Mouse (Mus musculus) adrenal gland, postnatal 36 days (tissue): ENCODE results near the gene Dmrt3. TPM values are rescaled to one million over a fixed set of nuclear protein-coding genes. Genes with fewer than 3 reads are reported as not detected.

Experiments used
- DNase-seq, 2 experiments: peaks; one replicate each; pipeline ENCODE4 v3.0.0; 2021; ENCODE audit warnings: mixed read lengths in 1 of 2
- long read RNA-seq, 2 experiments: library from polyadenylated mRNA; stranded (forward); transcript quantifications; one replicate each; pipeline ENCODE4 v2.0.0; 2021; ENCODE audit warnings: borderline sequencing depth in 2 of 2
- total RNA-seq, 2 experiments: library from RNA; stranded (reverse); gene quantifications; 2 replicates each; pipeline ENCODE4 v1.2.3; 2021

The Dmrt3 gene
- not detected for total RNA-seq
- long read RNA-seq, experiment 1 = 0 reads
- long read RNA-seq, experiment 2 = 0 reads

DNA sequence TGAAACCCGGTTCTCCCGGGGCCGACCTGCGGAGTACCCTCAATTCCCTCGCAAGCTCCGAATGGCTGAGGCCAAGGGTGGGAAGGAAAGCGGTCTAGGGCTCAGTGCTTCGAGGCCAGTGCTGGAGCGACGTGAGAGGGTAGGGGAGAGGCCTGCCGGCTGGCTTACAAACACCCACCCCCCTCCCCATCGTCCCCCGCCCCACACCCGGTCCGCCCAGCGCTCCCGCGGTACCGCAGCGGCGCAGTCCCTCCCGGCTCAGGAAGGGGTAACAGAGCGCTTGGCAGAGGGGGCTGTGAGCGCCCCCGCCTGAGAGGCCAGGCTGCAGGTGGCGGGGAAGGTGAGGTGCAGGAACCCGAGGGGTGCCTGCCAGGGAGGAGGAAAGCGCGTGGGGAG, at the start of gene Dmrt3:
Dmrt3 (plus strand) TSS at position 287 of the 396 bp plus-strand sequence.
- no peak for DNase-seq

DNA sequence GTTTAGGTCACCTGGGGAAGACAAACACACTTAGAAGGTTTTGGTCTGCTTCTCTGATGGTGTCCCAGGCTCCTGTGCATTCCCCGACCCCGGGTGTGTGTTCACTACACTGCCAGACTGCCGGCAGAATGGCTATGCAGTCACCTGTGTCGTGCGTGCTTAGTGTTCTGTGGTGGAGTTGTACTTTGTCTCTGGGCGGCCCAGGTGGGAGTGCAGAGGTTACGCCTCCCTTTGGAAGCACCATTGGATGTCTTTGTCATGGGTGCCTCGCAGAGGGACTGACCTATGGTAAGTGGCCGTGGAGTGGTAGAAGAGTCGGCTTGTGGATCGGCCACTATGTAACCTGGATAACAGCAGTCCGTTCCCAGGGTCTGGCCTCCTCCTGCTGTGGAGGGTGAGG, 45.7 kb upstream of the Dmrt3 start:
- DNase-seq = no peak

DNA sequence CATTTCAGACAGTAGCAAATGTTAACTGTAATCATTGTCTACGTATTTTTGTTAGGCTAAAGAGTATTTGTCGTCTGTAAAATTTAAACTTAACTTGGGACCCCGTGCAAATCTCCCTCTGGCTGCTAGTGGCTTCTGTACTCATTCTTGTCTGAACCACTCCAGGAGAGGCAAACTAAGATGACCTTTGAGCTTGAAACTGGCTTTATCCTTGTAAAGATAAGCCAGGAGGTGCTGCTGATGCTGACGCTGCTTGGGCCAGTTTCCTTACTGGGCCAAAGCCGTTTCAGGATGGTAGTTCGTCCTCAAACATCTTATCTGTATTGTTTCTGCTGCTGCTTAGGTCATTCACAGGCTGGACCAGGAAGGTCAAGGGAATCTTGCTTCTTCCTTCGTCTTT, 40.3 kb upstream of the Dmrt3 start:
- DNase-seq = no peak

DNA sequence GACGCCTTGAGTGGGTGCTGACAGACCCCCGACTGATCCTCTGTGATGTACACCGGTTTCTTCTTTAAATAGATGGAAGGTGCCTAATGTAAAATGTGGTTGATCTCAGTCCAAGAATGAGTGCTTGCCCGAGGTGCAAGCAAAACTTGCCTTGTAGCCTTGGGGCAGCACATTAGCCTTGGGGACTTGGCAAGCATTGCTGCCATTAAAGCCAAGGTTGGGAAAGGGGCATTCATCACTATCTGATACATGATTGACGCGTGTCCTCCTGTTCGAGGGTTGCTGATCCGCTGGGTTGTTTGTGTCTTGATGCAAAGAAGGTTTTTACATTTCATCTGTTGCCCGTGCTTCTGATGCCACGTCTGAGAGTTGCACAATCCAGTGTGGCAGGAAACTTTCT, 35.7 kb upstream of the Dmrt3 start:
- peak; percentile 30 to 64 for DNase-seq

DNA sequence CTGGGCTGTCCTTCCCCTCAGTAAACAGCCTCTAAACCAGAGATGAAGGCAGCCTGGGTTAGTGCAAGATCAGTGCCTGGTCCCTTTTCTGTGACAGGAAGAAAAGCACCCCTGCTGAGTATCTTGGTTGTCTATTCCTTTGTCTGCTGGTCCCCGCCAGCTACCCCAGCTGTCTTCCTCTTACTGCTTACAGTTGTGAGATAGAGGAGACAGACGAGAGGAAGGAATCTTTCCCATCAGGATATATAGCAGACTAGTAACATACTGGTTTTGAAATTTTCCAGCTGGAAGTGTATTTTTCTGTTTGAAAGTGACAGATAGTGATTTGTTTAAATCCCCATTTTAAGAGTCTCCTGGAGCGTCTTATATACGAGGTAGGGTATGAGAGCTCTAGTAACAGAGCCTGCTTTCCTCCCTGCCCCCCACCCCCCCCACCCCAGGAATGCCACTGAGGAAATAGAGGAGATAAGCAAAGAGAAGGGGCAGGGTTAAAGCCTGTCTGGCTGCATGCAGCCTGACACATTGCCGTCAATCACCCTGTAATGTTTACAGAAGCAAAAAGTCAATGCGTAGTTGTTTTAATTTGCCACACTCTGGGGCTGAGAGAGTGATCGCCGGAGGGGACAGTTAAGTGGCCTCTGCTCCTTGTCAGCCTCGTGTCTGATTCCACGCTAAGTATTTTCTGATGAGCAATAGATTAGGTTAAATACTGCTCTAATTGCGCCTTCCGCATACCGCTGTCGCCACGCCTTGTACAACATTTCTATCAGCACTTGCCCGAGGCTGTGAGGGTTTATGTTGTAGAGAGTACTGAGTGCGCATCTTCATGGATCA, 34.9 kb upstream of the Dmrt3 start:
- no peak for DNase-seq

DNA sequence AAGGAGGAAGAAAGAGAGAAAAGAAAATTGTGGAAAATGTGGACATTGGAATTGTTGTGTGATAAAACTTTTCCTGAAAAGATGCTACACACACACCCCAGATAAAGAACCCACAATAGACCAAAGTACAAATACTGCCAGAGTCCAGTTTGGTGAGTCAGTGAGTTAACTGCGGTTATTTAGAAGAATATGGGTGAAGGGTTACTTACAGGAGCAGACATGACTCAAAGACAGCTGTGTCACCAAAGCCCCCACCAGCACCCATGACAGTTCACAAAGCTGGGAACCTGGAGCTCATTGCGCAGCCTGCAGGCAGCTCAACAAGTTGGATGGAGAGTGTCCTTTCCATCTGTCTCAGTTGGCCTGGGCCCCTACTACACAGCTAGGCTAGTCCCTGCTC, 31.7 kb upstream of the Dmrt3 start:
- no peak for DNase-seq

DNA sequence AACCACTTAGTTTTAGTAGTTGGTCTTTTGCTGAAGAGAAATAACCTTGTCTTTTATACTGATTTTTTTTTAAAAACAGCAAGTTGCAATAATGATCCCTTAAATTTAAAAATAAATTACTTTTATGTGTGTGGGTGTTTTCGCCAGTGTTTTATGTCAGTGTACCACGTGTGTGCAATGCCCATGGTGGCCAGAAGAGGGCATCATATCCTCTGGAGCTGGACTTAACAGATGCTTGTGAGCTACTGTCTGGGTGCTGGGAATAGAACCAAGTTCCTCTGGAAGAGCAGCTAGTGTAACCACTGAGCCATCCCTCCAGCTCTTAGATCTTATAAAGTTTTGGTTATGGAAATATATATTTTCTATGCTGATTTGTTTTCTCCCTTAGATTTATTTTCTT, 30.7 kb upstream of the Dmrt3 start:
- DNase-seq = no peak

DNA sequence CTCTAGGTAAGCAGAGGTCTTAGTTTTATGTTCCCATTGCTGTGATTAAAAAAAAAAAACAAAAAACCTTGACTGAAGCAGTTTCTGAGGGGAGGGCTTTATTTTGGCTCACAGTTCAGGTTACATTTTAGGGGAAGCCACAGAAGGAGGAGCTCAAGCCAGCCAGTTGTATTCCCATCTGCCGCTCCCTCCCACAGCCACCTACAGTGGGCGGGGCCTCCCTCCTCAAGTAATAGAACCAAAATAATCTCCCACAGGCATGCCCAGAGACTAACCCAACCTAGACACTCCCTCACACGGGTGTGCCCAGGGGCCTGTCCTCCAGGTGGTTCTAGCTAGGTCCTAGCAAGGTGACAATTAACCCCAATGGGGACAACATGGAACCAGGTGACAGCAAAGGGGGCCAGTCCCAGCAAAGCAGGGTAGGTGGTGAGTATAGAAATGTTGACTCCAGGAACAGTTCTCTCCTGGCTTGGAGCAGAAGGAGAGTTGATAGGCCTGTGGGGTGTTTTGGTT, 12.3 kb upstream of the Dmrt3 start:
- no peak for DNase-seq

DNA sequence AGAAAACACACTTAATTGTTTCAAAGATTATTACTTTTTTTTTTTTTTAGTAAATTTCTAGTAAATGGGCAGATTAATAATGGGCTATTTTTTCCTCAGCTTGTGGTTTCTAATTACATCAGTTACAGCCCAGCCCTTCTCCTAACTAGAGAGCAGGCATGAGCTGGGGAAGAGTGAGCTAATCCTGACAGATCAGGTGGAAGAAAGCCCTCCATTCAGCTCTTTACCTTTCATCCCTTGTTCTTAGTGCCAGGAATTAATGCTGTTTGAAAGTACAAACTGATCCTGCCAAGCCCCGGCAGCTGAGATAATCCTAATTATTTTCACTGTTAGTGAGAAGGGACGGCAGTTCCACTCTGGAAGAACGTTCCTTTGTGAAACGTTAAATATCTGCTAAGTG, 11.5 kb upstream of the Dmrt3 start:
- DNase-seq = no peak

DNA sequence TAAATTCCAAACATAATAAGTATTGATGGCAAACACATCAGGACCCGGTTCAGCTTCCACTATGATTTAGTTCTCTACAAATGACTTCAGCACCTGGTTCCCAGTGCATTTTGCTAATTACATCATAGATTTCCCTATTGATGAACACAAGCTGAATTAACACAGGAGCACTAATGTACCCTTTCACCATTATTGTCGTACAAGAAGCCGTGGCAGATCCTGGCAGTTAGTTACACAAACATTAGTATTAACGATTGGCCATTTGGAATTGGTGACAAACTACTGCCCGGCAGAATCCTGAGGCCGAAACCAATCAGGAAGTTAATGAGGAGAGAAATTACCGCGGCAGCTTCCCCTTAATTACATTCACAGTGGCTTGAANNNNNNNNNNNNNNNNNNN, 8.1 kb upstream of the Dmrt3 start:
- DNase-seq = no peak

DNA sequence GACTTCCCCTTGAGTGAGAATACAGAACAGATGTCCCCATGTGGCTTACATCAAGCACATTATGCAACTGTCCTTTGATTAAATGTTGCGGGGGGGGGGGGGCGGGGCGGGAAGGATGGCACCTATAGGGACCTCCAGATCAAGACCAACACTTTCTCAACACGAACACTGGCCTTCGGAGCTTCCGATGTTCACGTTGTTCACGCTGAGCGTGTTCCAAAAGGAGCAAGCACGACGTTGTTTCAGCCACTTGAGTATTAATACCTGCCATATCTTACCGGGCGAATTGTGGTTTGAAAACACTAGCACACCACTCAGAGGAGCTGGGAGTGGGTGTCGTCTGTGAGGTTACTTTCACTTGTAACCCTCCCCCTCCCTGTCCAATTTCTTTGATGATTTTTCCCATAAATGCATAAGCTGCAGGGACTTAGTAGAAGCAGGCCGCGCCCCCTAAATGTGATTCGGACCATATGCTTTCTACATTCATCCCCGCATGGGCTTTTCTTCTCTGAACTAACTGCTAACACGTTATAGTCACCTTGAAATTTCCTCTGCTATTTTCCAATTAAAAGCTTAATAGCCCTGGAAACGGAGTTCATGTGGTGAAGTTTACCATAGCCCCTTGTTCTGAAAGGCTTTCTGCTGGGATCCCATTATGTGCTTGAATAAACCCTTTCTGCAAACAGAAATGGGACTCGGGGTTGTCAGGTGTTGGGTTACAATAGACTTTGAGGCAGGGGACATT, 2.5 kb upstream of the Dmrt3 start:
- DNase-seq = no peak

DNA sequence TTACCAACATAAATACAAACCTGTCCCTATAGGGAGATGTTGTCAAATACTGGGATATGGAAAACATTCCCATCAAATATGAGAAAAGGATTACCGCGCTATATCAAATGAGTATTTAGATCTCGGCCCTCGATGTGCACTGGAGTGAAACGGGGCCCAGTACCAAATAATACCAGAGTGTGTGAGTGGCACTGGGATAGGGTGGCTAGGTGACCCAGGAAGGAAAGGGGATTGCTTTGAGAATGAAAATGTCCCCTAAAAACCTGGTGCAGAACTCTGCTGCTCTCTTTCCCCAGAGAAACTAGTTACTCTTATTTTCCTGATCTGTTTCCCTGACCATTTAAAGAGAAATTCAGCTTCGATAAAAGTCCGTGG, 1.9 kb upstream of the Dmrt3 start:
- no peak for DNase-seq

DNA sequence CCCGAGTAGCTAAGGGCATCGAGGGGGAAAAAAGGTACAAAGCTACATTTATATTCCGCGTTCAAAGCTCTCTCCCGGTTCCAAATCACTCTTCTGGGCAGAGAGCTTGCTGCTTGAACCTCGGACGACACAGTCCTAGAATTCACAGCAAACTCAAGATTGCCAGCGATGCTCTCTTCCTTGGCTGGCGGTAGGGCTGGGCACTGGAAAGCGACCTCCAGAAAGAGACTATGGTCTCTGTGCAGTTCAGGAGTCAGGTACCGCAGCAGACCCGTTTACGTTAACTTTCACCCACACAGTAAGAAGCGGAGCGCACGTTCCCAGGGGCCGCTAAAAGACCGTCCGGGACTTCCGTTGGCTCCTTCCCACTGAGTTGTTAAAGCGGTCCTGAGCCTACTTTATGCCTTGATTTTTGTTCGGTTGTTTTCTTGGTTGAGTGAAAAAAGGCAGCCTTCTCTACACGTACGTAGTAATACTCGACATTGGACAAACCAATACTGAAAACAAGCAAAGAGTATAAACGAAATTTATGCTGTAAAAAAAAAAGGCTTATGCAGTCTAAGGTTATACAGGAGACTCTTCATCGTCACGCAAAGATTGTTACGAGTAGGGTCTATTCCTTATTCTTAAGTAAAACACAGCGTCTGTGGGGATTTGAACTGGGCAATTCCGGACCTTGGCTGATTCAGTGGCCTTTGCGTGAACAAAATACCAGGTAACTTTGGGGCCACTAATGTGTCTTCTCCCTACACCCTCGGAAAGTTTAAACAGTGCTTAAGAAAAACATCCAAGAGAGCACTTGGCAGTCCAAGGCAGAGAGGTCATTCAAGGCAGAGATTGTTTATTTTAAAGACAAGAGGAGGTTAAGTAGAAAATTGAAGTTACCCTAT, 895 bp upstream of the Dmrt3 start:
- no peak for DNase-seq

DNA sequence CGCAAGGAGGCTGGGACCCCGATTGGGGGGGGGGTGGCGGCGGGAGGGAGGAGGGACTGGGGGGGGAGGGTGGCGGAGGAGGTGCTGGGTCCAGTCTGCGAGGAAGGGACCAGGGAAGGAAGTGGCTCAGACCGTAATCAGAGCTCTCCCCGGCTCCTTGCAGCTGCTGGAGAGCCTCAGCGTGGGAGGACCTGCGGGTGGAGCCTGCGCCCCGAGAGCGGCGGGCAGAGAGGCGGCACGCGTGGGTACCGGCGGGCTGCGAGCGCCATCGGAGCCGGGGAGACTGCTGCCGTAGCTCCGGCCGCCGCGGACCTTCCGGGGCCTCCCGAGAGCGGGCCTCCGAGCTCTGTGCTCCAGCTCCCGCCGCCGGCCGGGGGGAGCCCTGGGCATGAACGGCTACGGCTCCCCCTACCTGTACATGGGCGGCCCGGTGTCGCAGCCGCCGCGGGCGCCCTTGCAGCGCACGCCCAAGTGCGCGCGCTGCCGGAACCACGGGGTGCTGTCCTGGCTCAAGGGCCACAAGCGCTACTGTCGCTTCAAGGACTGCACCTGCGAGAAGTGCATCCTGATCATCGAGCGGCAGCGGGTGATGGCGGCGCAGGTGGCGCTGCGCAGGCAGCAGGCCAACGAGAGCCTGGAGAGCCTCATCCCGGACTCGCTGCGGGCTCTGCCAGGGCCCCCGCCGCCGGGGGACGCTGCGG, 460 bp downstream of the Dmrt3 start:
- DNase-seq = peak; percentile 8 to 28

DNA sequence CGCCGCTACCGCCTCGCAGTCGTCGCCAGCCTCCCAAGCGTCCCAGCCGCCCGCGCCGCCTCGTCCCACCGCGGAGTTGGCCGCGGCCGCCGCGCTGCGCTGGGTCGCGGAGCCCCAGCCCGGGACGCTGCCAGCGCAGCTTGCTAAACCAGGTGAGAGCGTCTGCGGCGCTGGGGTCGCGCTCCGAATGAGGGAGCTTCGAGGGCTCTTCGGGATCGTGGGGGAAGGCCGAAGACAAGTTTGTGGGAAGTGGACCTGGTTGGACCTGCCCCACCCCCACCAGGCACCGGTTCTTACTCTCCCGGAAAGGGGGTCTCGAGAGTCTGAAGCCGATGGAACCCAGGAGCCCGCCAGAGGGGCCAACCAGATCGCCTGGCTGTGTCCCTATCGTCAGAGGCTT, 1.0 kb downstream of the Dmrt3 start:
- DNase-seq = no peak

DNA sequence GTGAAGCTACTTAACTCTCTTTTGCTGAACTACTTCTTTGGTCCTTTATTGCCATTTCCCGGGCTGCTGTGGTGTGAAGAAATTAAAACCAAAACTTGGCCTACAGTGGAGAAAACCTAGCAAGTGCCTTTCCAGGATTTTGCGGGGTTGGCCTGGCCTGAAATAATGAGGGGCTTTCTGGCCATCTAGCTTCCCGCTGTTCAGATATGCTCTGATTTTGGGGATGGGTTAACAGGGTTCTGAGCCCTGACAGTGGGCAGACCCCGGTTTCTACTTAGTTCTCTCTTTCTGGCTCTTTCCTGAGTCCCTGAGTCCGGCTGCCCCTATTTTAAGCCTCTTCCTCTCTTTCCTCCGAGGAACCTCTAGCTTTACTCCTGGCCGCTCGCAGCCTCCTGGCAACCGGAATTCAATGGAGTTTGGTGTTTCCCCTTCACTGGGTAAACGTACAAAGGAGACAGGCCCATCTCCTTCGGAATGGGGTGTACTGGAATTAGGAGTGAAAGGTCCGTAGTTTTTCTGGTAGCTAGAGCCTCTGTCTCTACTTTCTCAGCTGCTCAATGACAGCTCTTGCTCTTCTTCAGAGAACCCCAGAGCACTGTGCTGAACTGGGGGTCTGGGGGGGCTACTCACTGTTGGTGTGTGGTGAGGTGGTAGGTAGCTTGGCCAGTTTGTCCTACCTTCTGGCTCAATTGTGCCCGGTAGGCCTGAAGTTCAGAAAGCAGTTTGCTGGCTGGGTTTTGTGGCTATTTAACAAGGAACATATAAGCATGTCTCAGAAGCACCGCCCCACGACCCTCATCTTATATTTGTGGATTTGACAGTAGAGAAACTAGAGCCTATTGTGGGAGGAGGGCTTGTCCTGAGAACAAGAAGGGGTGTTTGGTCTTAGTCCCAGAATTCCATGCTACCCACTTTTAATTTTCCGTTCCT, 2.0 kb downstream of the Dmrt3 start:
- DNase-seq = no peak

DNA sequence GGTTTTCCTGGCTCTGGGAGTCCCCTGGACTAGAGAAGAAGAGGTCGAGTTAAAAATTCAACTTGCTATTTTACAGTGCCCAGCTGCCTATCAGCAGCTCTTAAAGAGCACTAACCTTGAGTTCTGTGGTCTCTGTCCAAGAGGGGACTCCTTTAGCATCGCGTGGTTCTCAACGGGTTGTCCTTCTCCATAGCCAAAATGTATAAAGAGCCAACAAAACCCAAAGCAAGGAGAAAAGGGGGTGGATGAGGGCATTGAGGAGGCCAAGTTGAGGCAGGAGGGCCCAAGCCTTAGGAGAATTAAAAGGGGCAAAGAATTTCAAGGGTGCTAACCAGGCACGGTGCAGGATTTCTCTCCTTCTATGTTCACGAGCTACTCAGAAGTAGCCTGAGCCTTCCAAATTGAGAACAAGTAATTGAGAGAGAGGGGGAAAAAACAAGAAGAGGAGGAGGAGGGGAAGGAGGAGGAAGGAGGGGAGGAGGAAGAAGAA, 2.8 kb downstream of the Dmrt3 start:
- DNase-seq = no peak

DNA sequence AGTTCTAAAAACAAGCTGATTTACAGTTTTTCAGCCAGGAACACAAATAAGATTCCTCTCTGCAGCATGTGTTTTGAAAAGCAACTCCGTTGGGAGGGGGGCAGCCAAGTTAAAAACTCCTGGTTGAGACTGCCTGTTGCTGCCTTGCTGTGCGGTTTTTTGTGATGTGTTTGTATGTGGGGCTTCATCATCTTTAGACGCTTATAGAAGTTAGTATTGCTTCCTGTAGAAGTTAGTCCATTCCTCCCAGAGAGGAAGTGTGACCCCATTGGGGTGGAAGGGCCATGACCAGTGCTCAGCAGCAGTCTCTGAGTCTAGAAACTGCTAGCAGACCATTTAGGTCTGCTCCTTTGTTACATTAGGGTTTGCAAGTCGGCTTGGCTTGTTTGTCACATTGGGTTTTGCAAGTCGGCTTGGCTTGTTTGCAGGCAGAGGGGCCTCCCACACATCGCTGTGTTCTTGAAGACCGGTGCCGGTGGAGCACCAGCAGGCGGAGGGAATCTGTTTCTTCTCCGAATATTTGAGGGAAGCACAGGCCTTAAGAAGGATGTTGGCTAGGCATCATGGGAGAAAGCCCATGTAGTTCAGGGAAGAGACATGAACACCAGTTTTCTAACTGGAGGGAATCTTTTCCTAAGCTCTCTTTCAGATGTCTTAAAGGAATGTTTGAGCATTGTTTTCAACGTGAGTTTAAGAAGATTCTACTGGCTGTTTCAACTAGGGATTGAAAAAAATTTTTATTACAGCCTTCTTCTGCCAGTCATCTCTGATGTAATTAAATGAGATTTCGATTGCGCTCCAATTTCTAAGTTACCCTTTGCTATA, 3.6 kb downstream of the Dmrt3 start:
- no peak for DNase-seq

DNA sequence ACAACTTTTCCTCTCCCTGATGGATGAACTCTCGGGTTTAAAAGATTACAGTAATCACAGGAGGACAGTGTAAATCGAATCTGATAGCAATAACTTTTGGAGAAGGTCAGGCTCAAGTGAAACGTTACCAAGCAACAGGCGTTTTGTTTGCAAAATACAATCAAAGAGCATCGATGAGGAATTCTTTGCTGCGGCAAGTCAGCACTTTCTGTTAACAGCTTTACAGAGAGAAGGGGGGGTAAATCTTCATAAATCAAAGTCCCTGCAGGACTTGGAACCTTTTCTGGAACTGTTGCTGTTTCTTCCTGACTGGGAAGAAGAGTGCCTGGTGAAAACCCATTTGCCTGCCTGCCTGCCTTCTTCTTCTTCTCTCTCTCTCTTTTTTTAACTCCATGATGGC, 5.8 kb downstream of the Dmrt3 start:
- DNase-seq = no peak
